Mouse (Mus musculus) ZHBTc4 (cell line): ENCODE results near the gene Krt24.
"Not testable (repeated sequence)": the region's sequence is repeated elsewhere in the genome, so short reads cannot be mapped to it uniquely, and the experiment has no call there.

Experiments used
- DNase-seq: peaks from one replicate; pipeline ENCODE4 v3.0.0-alpha.2; 2011; ENCODE audit warnings: low read depth, low spot score

Krt24 gene

GRCm38 (mm10) chr11:99252671-99253070 is 32.4 kb downstream of the Krt24 start:
- no peak for DNase-seq

DNA sequence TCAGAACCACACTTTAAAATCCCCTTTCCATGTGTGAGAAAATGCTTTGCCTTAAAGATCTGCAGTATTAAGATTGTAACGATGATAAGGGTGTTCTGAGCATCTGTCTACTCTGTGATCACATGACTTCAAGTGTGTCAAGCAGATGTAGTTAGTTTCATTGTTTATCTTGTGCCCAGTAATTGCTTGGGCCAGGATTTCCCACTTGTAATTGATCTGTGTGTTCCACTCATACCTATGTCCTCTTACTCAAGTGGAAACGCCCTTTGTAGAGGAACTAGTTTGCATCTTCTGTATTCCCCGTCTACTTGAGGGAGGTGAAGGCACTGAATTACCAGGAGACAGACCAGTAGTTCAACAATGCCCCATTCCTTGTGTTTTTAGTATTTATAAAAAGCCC is 34.4 kb downstream of the Krt24 start:
- DNase-seq = no peak

- no peak for DNase-seq
These were observed 34.8 kb downstream of the Krt24 start for GRCm38 (mm10) chr11:99250241-99250640.

DNA sequence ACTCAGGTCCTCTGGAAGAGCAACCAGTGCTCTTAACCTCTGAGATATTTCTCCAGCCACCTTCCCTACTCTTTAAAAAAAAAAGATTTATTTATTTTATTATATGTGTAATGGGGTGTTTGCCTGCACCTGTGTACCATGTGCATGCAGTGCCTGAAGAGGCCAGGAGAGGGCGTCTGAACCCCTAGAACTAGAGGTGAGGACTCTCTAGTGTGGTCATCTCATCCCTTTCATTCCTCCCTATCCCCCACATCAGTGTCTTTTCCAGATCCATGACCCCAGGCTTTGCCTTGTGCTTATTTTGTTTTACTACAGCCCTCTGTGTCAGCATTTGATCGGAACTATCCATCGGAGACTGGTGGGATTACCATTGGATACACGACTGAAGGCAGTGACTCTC is 35.9 kb downstream of the Krt24 start:
- DNase-seq = peak; percentile 42

DNA sequence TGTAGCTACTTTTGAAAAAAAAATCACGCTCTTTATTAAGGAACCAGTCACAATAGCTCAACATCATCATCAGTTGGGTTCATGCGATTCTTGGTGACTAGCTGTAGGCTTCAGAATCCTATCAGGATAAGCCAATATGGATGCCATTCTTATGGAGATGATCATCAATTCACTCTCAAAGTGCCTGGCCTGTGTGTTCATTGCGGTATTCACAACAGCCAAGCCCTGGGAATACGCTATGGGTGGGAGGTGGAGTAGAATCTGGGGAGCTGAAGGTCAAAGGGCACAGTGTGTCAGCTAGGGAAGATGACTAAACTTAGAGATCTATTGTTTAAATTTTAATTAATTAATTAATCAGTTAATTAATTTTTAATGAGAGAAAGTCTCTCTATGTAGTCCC is 37.1 kb downstream of the Krt24 start:
- peak; percentile 65 for DNase-seq

DNA sequence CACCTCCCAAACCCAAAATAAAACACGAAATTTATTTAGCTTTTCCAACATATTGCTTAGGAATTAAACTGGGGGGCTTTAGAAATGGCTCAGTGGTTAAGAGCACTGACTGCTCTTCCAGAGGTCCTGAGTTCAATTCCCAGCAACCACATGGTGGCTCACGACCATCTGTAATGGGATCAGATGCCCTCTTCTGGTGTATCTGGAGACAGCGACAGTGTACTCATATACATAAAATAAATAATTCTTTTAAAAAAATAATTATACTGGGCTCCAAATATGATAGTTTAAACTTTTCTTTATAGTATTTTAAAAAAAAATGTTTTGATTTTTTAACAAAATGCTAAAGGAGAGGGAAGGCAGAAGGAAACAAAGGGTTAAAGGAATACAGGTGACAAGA is 40.5 kb downstream of the Krt24 start:
- not testable (repeated sequence) for DNase-seq

- peak; percentile 62 for DNase-seq
These were observed 41.2 kb downstream of the Krt24 start, which contains the start of gene Krt222 for GRCm38 (mm10) chr11:99243820-99244374. Krt222 (minus strand) TSS chr11:99244085.

DNA sequence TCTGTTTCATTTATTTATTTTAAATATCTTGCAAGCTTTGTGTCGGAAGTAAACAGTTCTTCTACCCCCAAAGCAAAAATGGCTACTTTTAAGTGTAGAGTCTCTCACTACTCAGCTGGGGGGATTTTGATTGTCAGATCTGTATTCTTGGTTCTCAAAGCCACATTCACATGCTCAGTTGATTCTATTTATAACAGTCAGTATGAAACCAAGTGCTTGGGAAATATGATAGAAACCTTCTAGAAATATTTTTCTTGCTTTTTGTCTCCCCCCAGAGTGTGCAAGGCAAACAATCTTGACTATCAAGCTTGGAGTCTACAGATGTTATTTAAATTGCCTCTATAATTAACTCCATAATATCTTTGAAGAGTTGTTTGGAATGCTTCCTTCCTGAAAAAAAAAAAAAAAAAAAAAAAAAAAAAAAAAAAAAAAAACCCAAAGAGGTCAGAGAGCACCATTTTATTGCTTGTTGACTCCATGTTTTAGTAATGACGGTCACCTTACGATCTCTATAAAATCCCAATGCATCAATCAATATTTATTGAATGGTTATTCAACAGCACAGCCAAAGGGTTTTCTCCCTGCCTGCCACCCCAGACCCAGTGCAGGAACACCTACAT is 41.8 kb downstream of the Krt24 start:
- DNase-seq = no peak

- no peak for DNase-seq
These were observed 43.0 kb downstream of the Krt24 start for GRCm38 (mm10) chr11:99242056-99242455.

DNA sequence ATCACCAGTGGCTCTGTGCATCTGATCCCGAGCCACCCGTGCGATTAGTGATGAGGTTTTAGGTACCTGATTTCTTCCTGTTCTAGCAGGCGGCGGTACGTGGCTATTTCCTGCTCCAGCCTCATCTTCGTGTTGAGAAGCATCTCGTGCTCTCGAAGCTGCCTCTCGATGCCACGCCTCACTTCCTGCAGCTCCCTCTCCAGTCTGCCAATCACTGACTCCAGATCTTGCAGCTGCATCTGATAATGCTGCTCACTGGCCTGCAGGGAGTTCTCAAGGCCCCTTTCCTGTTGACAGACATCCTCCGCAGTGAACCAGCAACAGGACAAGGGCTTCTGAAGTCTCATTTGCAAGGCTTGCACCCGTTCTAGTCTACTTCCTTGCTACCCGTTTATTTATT is 46.6 kb downstream of the Krt24 start:
- DNase-seq = peak; percentile 39

DNA sequence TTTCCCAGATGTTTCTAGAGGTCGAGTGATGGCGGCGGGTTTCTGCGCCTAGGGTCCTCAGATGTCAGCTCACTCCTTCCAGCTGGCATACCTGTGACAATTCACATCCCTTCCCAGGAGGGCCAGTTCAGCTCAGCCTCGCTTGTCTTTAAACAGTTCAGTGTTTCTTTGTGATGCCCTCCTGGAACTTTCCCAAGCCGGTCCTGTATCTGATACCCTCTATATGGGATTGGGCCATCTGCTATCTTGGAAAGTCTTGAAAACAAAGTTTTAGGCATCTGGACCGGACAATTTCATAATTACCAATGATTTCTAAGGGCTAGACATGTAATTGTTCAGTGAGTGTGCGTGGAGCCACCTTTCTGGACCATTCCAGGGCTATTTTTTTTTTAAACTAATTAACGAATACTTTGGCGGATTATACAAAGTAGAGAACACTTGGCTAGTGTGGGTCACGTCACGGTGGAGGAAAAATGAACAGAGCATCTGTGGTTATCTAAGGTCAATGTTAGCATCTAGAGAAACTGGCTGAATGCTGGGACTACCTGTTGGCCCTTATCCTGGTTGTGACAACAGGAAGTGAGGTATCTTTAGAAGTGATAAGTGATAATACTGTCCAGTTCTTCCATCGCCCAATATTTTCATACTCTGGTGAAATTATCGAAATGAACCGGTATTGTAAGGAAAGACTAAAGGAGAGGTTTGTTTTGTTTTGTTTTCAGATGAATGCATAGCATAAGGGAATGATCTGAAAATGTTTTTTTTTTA is 53.8 kb downstream of the Krt24 start:
- no peak for DNase-seq

- DNase-seq = peak; percentile 89
These were observed 54.6 kb downstream of the Krt24 start, which contains the start of gene Smarce1 for GRCm38 (mm10) chr11:99230261-99231048. Smarce1 (minus strand) TSS chr11:99231017.
